Mouse (Mus musculus) erythroblast, adult 5-6 weeks (primary cell): ENCODE measurements around the gene Dlgap5. TPM values are rescaled to one million over a fixed set of nuclear protein-coding genes. Genes with fewer than 3 reads are reported as not detected.
A peak's percentile ranks its signal among the peaks of the same experiment; 100 is the strongest.

Experiments
- ATAC-seq: replicated peaks from 2 replicates; pipeline ENCODE4 v1.8.0; 2016; ENCODE audit warnings: moderate number of reproducible peaks, mild to moderate bottlenecking, moderate TSS enrichment, inconsistent platforms; ENCODE audit not compliant: poor library complexity, low FRiP score, severe bottlenecking
- total RNA-seq, 2 experiments: library from RNA; stranded (forward) in 1 of 2; stranded (reverse) in 1 of 2; fragments of 150-400 nt in 1 of 2; fragments of 200-764, 138-1000 nt in 1 of 2; gene quantifications; 2 replicates each; pipeline versions ENCODE4 v1.2.3 to v1.2.4; 2015 to 2017; ENCODE audit warnings: low replicate concordance in 2 of 2

Dlgap5 gene
- total RNA-seq, 2 experiments from 2014 or later, result 49.2 to 64.0 TPM

- no peak for ATAC-seq
Measured at GRCm38 (mm10) chr14:47402735-47403134, 15.5 kb downstream of the Dlgap5 start.

- peak; percentile 55; the same call in 1 of the 2 replicates for ATAC-seq
Measured at GRCm38 (mm10) chr14:47396165-47396652, 22.0 kb downstream of the Dlgap5 start.

DNA sequence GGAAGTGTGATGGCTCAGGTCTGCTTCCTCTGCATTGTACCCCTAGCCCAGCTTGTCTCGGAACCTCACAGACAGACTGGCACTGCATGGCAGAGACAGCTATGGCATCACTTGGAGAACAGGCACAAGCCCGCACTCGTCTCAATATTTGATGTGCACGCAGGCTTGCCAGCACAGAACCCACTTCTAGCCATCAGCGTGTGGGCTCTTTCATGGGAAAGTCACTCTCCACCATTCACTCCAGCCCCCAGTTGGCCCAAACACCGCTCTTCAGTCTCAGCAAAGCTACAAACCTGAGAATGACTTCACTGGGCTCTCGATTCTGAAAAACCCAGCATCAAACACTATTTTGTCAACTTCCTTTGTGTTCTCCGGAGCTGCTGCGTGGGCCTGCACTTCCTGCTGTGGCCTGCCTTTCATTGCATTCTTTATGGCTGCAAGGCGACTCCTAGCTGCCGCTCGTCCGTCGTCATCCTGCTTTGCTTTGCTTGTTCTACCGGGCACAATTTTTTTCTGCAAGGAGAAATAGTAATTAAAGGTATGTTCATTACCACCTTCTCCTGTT lies 22.7 kb downstream of the Dlgap5 start:
- no peak for ATAC-seq

- no peak for ATAC-seq
Measured at GRCm38 (mm10) chr14:47395007-47395406, 23.2 kb downstream of the Dlgap5 start.

- no peak for ATAC-seq
Measured at GRCm38 (mm10) chr14:47393354-47394094, 24.7 kb downstream of the Dlgap5 start.

- ATAC-seq, result no peak
Measured at GRCm38 (mm10) chr14:47386125-47386524, 32.1 kb downstream of the Dlgap5 start.

- ATAC-seq, result no peak
Measured at GRCm38 (mm10) chr14:47384653-47385052, 33.6 kb downstream of the Dlgap5 start.

DNA sequence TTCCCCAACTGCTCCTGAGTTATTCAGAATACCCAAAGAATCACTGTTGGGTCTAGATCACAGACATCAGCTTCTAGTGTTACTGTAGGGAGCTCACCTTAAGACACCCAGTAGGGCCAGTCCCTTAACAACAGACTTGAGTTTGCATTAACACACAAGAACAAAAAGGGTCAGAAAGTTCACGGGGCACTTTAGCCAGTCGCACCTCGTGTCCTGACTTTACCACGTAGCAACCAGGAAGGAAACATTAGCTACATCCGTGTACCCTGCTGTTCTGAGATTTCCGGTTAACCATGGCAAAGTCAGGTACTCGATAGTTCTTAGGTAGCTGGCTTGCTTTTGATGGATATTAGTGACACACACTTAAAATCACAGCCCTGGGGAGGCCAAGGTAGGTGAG lies 34.3 kb downstream of the Dlgap5 start:
- ATAC-seq, result no peak

DNA sequence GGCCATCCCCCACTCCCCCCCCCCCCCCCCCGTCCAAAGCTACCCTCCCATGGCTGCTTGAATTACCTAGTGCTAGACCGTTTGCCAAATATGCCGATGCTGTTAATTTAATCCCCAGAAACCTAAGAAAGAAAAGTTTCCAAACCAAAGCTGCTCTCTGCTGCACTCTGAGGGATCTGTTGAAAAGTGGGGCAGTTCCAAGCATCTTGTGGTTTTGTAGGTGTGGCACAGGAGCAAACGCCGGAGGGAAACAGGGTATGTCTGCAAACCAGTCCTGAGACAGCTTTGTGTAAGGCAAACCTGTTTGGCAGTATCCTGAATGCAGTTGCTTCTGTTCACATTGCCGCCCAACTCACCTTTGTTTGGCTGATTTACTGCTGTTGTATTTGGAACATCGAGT lies 39.9 kb downstream of the Dlgap5 start:
- ATAC-seq, result no peak

DNA sequence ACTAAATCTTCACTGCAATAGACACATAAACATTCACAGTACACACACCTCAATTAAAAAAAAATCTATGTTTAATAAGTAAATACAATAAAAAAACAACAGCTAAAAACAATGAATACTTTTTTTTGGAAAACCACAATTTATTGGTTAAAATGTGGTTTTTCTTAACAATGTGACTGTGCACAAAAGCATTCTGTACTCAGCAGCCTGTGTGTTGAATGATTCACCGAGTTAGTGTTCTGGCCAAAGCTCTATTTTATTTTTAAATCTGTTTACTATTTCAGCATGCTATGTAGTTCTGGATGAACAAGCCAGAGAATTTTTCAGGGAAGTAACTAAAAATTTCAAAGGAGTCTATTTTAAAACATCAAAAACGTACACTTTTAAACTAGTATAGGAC lies 41.7 kb downstream of the Dlgap5 start:
- ATAC-seq, result no peak

GRCm38 (mm10) chr14:47373728-47374678 lies 44.2 kb downstream of the Dlgap5 start:
- ATAC-seq, result peak; percentile 94

- ATAC-seq, result no peak
Measured at GRCm38 (mm10) chr14:47371689-47372088, 46.5 kb downstream of the Dlgap5 start.

DNA sequence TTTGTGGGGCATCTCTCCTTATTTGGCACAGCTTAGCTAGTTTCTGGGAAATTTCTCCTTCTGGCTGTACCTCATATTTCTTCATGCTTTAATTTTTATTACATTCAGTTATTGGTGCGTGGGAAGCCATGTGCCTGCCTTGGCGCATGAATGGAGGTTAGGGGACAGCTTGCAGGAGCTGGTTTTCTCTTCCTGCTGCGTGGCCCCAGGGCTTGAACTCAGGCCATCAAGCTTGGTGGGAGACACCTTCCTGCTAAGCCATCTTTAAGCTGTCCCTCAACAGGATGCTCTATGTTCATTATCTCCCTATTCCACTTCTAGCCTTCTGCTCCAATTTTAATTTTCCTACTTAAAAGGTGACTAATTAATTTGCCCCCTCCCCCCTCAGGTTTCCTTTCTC lies 47.4 kb downstream of the Dlgap5 start:
- ATAC-seq, result no peak

- no peak for ATAC-seq
Measured at GRCm38 (mm10) chr14:47369741-47370140, 48.5 kb downstream of the Dlgap5 start.

- ATAC-seq, result no peak
Measured at GRCm38 (mm10) chr14:47367461-47367860, 50.7 kb downstream of the Dlgap5 start, which contains the start of gene Lgals3. Lgals3 (plus strand) TSS chr14:47367751.

GRCm38 (mm10) chr14:47366881-47367321 lies 51.3 kb downstream of the Dlgap5 start:
- no peak for ATAC-seq

DNA sequence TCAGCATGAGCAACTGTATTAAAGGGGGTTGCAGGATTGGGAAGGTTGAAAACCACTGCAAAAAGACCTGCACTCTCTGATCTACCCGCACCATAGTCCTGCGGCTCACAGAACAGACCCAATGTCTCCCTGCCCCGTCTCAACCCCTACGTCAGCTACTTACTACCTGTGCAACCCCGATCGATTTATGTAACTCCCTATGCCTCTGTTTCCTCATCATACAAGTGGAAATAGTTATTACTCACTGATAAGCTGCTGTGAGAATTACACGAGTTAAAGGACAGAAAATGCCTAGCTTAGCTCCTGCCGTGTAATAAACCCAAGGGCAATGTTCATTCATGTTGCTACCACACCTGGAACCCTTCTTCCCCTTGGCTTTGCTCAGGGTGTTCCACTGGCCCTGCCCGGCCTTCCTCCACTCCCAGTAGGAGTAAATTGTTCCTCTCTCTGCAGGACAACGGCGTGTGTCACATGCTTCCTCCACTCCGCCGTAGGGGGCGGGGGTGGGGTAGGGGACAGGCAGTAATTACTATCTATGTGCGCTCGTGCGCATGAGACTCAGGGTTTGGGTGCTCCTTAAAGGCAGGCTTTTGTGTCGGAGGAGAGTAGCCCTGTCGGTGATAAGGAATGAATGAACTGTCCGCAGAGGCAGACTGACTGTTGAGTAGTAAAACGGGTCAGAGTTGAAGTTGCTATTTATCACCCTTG lies 53.3 kb downstream of the Dlgap5 start:
- no peak for ATAC-seq

DNA sequence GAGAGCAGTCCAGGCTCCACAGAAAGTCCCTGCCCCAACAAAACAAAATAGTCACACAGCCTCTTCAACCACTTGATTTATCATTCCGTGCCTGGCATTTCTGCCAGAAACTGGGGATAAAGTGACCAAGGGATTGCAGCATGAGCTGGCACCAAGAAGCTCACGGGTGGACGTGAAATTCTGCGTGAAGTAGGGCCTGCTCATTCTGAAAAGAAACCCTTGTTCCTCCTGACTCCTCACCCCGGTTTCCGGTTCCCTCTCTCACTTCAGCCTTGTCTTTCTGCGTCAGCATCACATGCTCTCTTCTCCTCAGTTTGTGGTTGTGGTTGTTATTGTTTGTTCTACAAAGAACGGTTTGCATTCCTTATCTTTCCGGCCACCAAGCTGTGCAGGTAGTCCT lies 56.3 kb downstream of the Dlgap5 start:
- no peak for ATAC-seq

- ATAC-seq, result no peak
Measured at GRCm38 (mm10) chr14:47361418-47361817, 56.8 kb downstream of the Dlgap5 start.

- no peak for ATAC-seq
Measured at GRCm38 (mm10) chr14:47359610-47360009, 58.6 kb downstream of the Dlgap5 start.
